Mouse (Mus musculus): ENCODE data around the gene Lor.

GRCm38 (mm10) chr3:92123847-92124246 lies 40.9 kb upstream of the Lor start, which contains the start of gene Prr9:
- TF ChIP-seq CTCF (IDR thresholded peaks at IDR 0.05; ENCODE audit: low read depth, low read length): no peak
- TF ChIP-seq POLR2A (IDR thresholded peaks at IDR 0.05; ENCODE audit: insufficient read depth, low read length): no peak

Data from ES-Bruce4 (cell line).